Mouse (Mus musculus): Measurements from ENCODE around the gene Rpl36al.

The Rpl36al gene

GRCm38 (mm10) chr12:69158765-69159577 is 24.9 kb downstream of the Rpl36al start, which contains the start of gene Rps29:
Gene Rps29 (minus strand): TSS chr12:69159186.
- peak; percentile 96 for DNase-seq (ENCODE audit: low spot score)

GRCm38 (mm10) chr12:69158366-69158764 is 25.5 kb downstream of the Rpl36al start:
- DNase-seq (ENCODE audit: low spot score), result no peak

- no peak for DNase-seq (ENCODE audit: low spot score)
Measured at GRCm38 (mm10) chr12:69157107-69157506, 26.8 kb downstream of the Rpl36al start.

GRCm38 (mm10) chr12:69156436-69156835 is 27.4 kb downstream of the Rpl36al start:
- DNase-seq (ENCODE audit: low spot score), result no peak

- no peak for DNase-seq (ENCODE audit: low spot score)
Measured at GRCm38 (mm10) chr12:69155923-69156322, 28.0 kb downstream of the Rpl36al start.

GRCm38 (mm10) chr12:69150049-69150448 is 33.8 kb downstream of the Rpl36al start:
- DNase-seq (ENCODE audit: low spot score), result no peak

GRCm38 (mm10) chr12:69147166-69147735 is 36.6 kb downstream of the Rpl36al start:
- no peak for DNase-seq (ENCODE audit: low spot score)

- DNase-seq (ENCODE audit: low spot score), result no peak
Measured at GRCm38 (mm10) chr12:69143460-69143859, 40.4 kb downstream of the Rpl36al start.

- DNase-seq (ENCODE audit: low spot score), result no peak
Measured at GRCm38 (mm10) chr12:69139841-69140240, 44.0 kb downstream of the Rpl36al start.

- no peak for DNase-seq (ENCODE audit: low spot score)
Measured at GRCm38 (mm10) chr12:69139201-69139600, 44.7 kb downstream of the Rpl36al start.
